Comparison of ENCODE assay signal across 12 mouse cellular contexts in genomic region chr14:93416752-93417151, GRCm38 (mm10).
DNase-seq lines count a peak whose midpoint lies in the region; ATAC-seq lines count a peak whose summit lies in the region.
"Had no signal": no experiment of that assay in that cellular context is flagged by ENCODE, and none has a peak within 500 bp of the region (broad histone marks: within the 10 kb centered on the region; RNA-seq: fewer than 3 reads in every experiment).

No protein-coding gene starts in this region.

- no peak for DNase-seq in hindbrain, embryonic 10.5 days (ENCODE audit: low spot score)
- DNase-seq in cerebellum, postnatal 4 days (ENCODE audit: low spot score in 2 of 2): peak; percentile 20 to 21
- DNase-seq in layer of hippocampus, adult 8-10 months (ENCODE audit: low spot score in 2 of 2): peak; percentile 31 to 45
- no peak for DNase-seq in spleen, adult 12 weeks (ENCODE audit: low spot score)
- no peak for DNase-seq in c-Kit-positive CD71-positive TER-119-positive erythroid progenitor cells, embryonic 14.5 days (ENCODE audit: low spot score)
- DNase-seq in heart, postnatal 25 days (ENCODE audit: low spot score): no peak
- DNase-seq: B cell, adult 2 months had no signal

- 0 out of 2 replicates have a peak, but pooled peaks cover 3% of the 10 kb centered on the region for H3K4me1 ChIP-seq in hindbrain, embryonic 13.5 days (replicated peaks)
- H3K4me1 ChIP-seq in hindbrain, embryonic 10.5 days (replicated peaks): no peaks in the 10 kb centered on the region
- no peaks in the 10 kb centered on the region for H3K4me1 ChIP-seq in neural tube, embryonic 14.5 days (ENCODE audit: control insufficient read depth, insufficient read depth, low read length)
- H3K4me1 ChIP-seq: limb, embryonic 15.5 days had no signal

- H3K27me3 ChIP-seq in hindbrain, embryonic 13.5 days: no peaks in the 10 kb centered on the region
- H3K27me3 ChIP-seq in hindbrain, embryonic 10.5 days (ENCODE audit: insufficient read depth, poor library complexity, severe bottlenecking): no peaks in the 10 kb centered on the region
- no peaks in the 10 kb centered on the region for H3K27me3 ChIP-seq in neural tube, embryonic 14.5 days (ENCODE audit: control insufficient read depth, insufficient read depth, low read length)
- H3K27me3 ChIP-seq: limb, embryonic 15.5 days; Patski had no signal

- H3K9me3 ChIP-seq in hindbrain, embryonic 13.5 days: no peaks in the 10 kb centered on the region
- no peaks in the 10 kb centered on the region for H3K9me3 ChIP-seq in hindbrain, embryonic 10.5 days
- no peaks in the 10 kb centered on the region for H3K9me3 ChIP-seq in neural tube, embryonic 14.5 days (ENCODE audit: control insufficient read depth, low read length)
- H3K9me3 ChIP-seq: limb, embryonic 15.5 days had no signal

- H3K27ac ChIP-seq in hindbrain, embryonic 13.5 days: no peak overlapping the region
- H3K27ac ChIP-seq in hindbrain, embryonic 10.5 days: no peak overlapping the region
- H3K27ac ChIP-seq in neural tube, embryonic 14.5 days (ENCODE audit: low read depth, low read length): no peak overlapping the region
- H3K27ac ChIP-seq: kidney, postnatal 0 days; limb, embryonic 15.5 days had no signal

- no peak overlapping the region for H3K9ac ChIP-seq in hindbrain, embryonic 13.5 days
- H3K9ac ChIP-seq in neural tube, embryonic 14.5 days (replicated peaks; ENCODE audit: low read depth, low read length): no peak overlapping the region
- H3K9ac ChIP-seq: limb, embryonic 15.5 days had no signal

- H3K4me2 ChIP-seq in hindbrain, embryonic 13.5 days: no peak overlapping the region
- no peak overlapping the region for H3K4me2 ChIP-seq in neural tube, embryonic 14.5 days (ENCODE audit: low read depth, low read length)
- H3K4me2 ChIP-seq: limb, embryonic 15.5 days had no signal

- H3K4me3 ChIP-seq in hindbrain, embryonic 13.5 days: no peak overlapping the region
- no peak overlapping the region for H3K4me3 ChIP-seq in hindbrain, embryonic 10.5 days
- no peak overlapping the region for H3K4me3 ChIP-seq in neural tube, embryonic 14.5 days (ENCODE audit: low read depth, low read length)
- H3K4me3 ChIP-seq: limb, embryonic 15.5 days had no signal

- intact Hi-C loops in heart, postnatal 25 days (cut with DNase I): no loop called here

- ATAC-seq in hindbrain, embryonic 13.5 days (ENCODE audit: low FRiP score): peak; percentile 71; the same call in 1 of the 2 replicates
- peak; percentile 85 for ATAC-seq in neural tube, embryonic 14.5 days (ENCODE audit: low read depth)
- ATAC-seq: Patski had no signal

- H3K36me3 ChIP-seq in hindbrain, embryonic 13.5 days: no peaks in the 10 kb centered on the region
- H3K36me3 ChIP-seq in hindbrain, embryonic 10.5 days: no peaks in the 10 kb centered on the region
- no peaks in the 10 kb centered on the region for H3K36me3 ChIP-seq in neural tube, embryonic 14.5 days (ENCODE audit: control insufficient read depth, insufficient read depth, low read length)
- H3K36me3 ChIP-seq: limb, embryonic 15.5 days had no signal

- 28% methylated on average over 3 of the region's 3 CpGs for WGBS in hindbrain, embryonic 13.5 days
- 55% methylated on average over 3 of the region's 3 CpGs for WGBS in hindbrain, embryonic 10.5 days
- WGBS in neural tube, embryonic 14.5 days: 21% methylated on average over 3 of the region's 3 CpGs

Comparison
In these comparisons a context has a peak if more than half of its experiments do, and no peak if none do; other contexts are left out.
1. DNase-seq: peak in cerebellum, postnatal 4 days (2 of 2) and layer of hippocampus, adult 8-10 months (2 of 2); none in hindbrain, embryonic 10.5 days (single experiment), spleen, adult 12 weeks (single experiment), c-Kit-positive CD71-positive TER-119-positive erythroid progenitor cells, embryonic 14.5 days (single experiment) and heart, postnatal 25 days (single experiment).